Mouse (Mus musculus): ENCODE results near the gene Foxa1.

Gene Foxa1

DNA sequence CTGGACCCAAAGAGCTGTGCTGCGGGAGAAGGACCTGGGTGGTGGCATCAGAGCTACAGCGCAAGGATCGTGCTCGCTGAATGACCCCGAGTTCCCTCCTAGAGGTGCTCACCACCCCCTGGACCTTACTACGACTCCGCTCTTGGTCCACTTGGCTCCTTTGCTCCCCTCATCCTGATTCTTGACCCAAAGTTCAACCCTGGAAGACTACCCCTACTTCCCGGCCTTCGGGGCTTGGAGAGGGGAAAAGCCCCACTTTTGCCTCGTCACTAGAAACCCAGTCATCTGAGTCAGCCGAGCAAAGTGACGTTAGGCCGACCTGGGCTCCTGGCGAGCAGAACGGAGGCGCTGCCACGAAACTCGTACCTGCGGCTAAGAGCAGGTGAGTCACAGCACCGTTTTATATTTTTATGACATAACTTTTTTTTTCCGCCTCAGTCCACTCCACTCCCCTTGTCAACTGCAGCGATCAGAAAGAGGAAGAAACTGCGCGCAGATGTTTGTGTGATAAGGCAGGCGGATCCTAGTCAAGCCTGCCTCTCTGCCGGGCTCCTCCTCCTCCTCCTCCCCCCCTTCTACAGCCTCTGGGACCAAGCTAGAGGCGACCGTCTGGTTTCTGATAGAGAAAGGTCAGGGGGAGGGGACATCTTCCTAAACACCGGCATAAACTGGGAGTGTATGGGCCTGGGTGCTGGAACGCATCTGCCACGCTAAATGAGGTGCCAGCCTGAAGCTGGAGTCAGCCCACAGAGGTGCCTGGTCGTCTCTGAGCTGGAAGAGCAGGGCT lies at the start of gene Foxa1:
Gene Foxa1 (minus strand): TSS at position 502 of the 787 bp plus-strand sequence.
- DNase-seq: no peak

DNA sequence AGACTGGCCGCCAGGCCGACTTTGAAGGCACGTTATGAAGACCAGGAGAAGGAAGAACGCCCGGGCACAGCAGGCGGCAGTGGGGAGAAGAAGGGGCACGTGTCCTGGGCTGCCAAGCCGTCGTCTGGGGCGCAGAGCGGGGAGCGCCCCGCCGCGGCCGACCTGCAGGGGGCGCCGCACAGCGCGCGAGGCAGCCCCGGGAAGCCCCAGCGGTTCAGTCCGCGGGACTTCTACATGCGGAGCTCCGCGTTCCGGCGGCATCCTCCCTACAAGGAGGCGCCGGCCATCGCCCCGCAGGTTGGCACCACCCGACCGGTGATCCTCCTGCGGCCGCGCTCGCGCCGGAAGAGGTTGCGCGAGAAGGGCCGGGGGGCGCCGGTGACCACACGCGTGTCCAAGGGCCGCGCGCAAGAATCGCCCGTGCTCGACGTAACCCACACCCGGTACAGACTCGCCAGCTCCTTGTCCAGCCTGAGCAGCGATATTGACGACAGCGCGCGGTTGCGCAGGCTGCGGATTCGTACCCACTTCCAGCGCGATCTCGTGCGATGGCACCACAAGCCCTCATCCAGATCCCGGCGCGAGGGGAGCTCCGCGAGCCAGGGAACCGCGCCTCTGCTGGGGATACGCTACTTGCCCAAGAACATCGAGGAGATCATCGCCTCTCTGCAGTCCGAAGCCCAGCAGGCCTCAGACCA lies 29.4 kb upstream of the Foxa1 start:
- no peak for DNase-seq

DNA sequence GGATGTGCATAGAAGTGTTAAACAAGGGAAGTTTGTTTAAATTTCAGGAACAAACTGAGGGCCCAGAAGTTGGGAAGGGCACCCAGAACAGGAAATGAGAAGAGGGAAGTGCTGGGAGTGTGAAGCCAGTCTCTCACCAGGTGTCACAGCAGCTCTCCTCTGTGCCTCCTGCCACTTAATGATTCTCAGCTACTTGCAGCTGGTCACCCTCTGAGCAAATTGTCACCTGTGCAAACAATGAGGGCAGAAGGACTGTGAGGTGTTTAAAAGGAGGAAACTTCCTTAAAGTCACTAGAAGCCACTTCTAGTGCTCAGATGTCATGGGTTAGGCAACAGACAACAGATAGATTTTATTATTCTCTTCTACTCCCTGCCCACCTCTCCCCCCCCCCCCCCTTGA lies 25.7 kb upstream of the Foxa1 start:
- no peak for DNase-seq

DNA sequence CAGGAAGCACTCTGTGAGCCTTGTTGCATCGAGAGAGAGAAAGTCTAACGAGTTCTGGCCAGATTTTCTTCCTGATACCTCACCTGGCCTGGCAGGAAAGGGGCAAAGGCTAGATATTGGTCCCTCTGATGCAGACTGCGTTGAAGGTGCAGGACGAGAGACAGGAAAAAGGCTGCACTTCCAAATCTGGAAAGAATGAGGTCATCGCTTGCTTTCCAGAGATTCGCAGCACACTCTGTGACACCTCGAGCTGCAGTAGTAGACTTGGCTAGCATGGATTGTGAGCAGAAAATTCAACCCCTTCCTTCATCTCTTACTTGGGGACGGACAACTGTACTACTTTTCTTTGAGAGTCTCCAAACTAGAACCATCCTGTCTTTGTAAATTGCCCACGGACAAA lies 25.1 kb upstream of the Foxa1 start:
- DNase-seq: no peak

DNA sequence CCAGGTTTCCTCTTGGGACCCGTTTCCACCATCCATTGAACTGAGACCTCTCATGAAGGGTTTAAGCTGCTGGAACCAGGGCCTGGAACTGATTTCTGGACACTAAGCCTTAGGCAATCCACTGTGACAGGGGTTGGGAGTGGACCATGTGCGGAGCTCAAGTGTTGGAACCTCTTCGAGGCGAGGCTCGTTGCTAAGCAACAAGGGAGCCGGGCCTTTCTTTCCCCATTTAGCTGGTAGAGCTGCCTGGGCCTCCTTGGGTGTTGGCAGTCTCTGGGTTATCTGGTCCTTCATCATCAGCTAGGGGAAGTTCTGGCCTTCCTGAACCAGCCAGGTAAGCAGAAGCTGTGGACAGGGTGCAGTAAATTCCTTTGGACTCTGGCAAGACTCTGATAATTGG lies 17.2 kb upstream of the Foxa1 start, which contains the start of gene Ttc6:
Gene Ttc6 (plus strand): TSS at position 205 of the 400 bp plus-strand sequence.
- no peak for DNase-seq

DNA sequence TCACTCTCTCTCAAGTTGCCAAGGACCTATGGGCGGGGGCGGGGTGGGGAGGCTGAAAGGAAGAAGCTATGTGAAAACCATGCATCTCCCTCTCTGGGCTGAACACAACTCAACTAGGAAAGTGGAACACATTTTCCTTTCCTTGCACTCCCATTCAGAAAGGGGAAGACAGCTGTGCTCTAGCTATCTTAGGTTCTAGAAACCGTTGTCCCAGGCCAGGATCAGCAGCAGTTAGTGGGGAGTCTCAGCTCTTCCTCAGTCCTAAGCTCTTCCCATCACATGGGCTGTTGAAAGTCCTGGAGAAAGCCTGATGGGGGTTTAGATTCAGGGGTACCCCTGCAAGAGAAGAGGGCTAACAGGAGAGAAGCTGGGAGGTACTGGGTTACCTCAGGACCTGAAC lies 7.4 kb upstream of the Foxa1 start:
- no peak for DNase-seq

DNA sequence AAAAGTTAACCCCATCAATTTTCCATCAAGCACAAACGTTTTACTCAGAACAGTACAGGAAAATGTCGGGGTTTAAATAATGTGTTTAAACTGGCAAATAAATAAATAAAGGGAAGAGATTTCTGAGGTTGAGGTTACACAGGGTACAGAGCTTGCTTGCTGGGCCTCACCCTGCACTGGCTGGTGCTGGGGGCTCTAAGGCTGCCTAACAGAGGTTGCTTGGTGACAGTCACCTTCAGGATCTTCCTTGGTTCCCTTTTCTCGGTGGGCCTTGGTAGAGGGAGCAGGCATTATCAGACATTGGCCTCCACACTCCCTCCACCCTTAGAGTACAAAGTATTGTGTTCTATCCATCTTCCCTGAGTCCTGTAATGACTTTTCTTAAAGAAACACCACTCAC lies 5.6 kb upstream of the Foxa1 start:
- no peak for DNase-seq

DNA sequence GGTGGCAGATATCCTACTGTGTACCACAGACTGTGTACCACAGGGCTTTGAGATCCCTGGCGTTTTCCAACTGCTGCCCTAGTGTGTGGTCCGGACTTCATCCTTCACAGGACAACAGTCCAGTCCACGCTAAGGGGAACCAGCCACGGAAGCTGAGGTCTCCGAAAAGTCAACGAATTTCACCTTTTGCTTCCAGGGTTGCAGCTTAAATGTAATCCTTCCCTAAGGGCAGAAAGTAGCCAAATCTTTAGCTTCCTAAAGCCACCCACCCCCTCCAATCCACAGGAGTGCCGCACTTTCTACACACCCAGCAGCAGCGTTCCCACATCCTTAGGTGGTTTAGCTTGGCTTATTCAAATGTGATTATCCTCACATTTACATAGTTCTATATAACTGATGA lies 4.2 kb upstream of the Foxa1 start:
- DNase-seq: no peak

DNA sequence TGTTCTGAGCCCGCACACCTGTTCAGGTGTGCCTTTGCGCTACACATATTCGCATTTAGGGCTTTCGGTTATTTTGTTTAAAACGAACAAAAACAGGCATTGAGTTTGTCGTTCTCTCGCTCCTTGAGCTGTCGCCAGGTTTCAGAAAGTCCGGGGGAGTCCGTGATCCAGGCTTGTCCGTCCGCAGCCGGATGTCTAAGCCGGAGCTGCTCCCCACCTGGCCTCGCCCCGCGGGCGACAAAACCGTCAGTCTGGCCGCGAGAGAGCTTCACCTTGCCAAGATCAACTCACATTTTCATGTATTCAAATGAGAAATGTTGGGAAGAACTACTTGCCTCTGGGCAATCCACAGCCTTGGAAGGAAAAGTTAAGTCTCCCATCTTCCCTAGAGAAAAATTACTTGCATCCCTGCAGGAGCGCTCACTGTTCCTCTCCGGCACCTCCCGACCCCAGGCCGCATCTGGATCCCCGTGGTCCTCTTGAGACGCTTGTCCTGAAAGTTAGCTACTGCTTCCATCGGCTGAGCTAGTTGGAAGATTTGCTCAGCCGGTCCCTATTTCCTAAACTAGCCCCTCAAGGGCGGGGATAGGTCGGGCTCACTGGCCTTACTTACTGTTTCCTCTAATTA lies 3.6 kb upstream of the Foxa1 start:
- DNase-seq: no peak

DNA sequence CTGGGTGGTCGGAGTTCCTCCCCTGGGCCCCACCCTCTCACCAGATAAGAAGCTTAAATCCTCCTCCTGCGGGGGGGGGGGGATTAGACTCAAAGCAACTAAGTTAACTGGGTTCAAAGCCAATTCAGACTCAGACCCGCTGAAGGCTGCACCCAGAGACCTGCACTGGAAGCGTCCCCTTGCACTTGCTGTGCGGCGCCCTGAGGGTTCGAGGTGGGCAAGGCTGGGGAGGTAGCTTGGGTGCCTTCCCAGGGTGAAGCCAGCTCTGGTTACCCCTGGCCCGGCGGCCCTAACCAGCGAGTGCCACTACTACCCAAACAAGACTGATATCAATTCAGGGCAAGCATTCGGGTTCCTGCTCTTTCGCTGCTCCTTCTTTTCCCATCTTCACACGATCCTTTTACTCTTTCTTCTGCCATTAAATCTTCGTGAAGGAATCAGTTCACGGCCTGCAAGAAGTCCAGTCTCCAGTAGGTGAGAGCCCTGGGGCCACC lies 3.0 kb upstream of the Foxa1 start:
- no peak for DNase-seq

DNA sequence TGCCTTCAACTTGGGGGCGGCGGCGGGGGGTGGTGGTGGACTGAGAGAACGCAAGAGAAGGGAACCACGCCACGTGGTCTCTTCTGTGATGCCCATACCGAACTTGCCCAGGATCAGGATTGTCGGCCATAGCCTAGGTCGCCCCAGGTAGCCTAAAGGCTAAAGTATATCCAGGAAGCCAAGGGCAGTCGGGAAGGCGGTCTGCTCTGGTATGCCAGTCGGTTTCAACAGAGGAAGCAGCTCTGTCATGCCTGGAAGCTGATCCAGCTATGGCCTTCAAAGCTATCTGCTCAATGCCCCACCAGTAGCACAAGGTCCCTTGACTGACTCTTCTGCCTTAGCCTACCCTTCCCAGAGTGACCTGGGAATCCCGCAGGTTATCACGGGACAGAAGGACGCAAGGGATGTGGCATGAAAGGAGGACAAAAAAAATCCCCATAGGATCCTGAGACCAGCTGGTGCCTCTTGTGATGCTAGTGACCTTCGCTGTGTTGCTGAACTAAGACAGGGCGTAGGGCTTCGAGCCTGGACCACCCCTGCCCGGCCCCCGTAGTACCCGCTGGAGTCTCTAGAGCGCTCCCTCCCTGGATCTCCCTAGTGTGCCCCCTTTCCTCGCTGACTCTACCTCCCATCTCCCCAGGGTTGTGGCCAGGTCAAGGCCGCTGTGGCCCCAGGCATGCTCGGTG lies 2.4 kb upstream of the Foxa1 start:
- DNase-seq: no peak

DNA sequence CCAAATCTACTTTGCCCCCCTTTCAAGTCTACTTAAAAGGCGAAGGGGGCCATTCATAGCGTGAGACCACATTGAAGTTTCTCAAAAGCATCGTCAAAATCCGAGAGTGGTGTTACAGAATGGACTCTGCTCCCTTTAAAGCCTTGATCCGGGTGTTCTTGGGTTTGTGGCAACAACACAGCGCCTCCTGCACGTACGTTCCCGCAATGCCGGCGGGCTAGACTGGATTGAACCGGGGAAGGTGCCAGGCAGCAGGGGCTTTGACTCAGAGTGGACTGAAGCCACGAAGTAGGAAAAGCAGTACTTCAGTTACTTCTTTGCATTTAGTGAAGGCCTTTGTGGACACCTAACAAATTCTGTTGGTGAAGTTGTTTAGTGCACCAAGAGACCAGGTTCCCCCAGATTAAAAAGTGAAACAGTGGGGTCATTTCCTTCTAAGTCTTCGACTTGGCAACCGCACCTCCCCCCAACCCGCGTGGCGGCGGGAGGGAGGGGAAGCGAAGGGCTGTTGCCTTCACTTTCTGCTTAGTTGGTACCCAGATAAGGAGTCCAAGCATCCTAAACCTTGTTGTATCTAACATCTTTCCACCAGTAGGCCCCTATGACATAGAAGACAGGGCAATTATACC lies 1.8 kb upstream of the Foxa1 start:
- no peak for DNase-seq

DNA sequence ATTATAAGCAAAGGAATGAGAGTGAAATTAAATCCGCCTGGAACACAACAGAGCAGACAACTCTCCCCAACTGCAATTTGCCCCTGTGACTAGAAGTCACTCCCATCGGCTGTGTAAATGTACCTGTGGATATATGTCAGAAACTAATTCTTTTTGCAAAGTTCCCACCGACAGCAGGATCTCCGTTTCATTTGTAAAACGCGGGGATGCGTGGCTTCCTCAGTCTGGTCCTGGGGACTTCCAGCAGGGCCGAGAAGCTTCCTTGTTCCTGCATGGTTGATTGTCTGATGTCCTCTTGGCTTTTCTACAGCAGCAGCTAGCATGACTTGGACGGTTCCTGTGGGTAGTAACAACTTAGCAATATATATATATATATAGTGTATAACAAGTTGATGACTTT lies 1.2 kb upstream of the Foxa1 start:
- DNase-seq: no peak

DNA sequence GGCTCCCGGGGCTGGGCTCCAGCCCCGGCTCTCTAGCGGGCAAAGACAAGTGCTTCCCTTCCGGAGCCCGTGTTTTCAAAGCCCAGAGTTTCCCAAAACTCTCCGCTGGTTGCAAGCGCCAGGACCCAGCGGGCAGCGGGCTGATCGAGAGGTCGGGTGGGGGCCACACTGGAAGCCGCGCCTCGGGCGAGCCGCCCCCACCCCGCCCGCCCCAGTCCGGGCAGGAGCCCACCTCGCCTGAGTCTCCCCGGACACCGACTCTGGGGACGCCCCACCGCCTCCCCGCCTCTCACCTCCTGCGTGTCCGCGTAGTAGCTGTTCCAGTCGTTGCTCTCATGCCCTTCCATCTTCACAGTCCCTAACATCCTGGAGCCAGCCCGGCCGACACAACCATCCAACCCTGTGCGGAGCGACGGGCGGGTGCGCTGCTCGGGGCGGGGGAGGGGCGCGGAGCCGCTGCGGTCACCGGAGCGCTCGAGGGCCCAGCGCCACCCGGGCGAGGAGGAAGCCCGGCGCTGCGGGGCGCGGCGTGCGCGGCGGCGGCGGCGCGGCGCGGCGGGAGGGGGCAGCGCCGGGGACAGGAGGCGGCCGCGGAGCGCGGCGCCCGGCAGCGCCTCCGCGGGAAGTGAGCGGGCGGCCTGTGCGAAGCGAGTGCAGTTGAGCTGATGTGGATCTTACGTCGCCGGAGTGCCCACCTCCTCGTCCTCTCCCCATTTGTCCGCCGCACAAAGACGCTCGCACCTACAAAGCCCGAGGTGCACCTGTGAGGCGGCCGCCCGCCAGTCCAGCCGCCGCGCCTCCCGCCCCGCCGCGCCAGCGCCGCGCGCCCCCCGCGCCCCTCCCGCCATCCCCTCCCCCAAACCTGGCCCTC lies 1.1 kb downstream of the Foxa1 start:
- DNase-seq: no peak

DNA sequence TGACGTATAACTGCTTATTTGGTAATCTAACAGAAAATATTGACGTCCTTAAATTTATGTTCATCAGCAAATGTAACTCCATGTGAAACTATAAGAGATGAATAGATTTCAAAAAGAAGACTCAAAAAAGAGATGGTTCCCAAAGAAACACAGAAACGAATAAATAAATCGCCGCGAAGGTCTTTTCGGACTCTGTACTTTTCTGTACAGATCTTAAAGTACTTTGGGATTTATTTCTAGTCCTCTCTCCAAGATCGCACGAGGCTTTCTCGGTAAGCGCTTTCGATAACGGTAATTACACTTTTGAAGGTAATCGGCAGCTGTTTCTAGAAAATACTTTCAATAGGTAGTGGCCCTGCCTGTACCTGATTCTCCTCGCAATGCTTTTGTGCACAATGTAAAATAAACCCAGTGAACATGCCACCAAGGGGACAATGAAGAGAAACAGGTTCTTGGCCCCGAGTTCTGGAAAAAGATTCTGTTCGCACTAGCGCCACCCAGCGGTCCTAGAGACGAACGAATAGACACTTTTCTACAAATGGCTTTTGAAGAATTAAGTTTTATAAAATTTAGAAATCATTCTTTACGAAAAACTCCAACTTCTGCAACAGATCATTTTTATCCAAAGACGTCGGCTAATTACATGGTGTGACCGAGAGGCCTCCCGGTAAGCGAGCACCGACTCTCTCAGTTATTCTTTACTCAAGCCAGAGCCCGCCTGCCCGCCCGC lies 1.9 kb downstream of the Foxa1 start:
- DNase-seq: no peak

DNA sequence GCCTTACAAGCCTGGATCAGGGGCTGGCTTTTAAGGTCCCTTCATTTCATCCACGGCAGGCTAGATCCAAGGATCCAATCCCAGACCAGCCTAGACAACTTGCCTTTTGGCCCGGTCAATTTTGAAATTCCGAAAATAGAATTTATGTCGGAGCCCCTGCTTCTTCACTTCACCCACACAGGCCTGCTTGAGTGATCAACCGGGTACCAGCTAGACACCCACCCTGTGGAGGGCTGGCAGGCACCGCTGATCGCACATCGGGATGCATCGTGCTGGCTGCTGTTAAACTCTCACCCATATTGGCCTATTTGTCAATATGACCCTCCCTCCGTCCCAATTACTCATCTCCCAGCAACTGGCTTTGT lies 3.1 kb downstream of the Foxa1 start:
- no peak for DNase-seq

DNA sequence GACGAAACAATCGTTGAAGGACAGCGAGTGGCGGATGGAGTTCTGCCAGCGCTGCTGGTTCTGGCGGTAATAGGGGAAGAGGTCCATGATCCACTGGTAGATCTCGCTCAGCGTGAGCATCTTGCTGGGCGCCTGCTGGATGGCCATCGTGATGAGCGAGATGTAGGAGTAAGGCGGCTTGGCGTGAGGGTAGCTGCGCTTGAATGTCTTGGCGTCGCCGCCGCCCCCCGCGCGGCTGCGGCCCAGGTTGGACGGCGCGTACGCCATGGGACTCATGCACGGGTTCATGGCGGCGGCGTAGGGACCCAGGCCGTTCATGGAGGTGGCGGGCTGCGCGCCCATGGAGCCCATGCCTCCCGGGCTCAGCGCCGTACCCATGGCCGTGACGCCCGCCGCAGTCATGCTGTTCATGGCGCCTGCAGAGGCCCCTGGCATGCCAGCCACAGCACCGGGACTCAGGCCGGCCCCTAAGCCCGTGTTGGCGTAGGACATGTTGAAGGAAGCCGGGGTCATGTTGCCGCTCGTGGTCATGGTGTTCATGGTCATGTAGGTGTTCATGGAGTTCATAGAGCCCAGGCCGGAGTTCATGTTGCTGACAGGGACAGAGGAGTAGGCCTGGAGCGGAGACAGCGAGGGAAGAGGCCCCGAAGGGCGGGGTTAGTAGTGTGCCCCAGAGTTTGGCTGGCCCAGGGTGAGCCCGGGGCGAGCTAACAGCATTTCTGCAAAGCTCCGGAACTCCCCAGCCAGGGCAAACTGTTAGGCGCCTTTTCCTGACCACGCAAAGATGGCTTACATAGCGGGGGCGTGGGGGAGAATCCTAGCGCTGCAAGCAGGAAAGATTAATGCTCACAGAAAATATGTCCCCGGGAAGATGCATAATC lies 3.7 kb downstream of the Foxa1 start:
- DNase-seq: no peak

DNA sequence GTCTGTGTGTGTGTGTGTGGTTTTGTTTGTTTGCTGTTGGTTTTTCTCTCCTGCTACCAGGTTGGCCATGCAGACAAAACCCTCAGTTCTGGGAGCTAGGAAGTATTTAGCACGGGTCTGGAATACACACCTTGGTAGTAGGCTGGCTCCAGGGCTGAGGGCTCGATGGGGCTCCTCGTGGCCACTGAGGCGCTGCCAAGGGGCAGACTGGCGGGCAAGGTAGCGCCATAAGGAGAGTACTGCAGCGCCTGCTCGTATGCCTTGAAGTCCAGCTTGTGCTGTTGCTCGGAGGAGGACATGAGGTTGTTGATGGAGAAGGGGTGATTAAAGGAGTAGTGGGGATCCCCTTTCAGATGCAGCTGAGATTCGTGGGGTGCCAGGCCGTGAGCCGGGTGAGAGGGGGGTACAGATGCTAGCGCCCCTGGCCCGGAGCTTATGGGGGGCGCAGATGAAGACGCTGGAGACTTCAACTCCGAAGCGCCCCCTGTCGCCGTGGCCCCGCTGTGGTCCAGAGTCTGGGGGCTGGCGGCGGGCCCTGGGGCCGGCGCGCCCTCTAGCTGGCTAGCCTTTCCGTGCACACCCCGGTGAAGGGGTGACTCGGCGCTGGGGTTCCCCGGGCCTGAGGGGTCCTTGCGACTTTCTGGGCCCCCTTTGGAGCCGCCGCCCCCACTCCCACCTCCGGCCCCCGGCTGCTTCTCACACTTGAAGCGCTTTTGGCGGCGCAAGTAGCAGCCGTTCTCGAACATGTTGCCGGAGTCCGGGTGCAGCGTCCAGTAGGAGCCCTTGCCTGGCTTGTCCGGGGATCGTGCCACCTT lies 4.6 kb downstream of the Foxa1 start:
- DNase-seq: no peak

DNA sequence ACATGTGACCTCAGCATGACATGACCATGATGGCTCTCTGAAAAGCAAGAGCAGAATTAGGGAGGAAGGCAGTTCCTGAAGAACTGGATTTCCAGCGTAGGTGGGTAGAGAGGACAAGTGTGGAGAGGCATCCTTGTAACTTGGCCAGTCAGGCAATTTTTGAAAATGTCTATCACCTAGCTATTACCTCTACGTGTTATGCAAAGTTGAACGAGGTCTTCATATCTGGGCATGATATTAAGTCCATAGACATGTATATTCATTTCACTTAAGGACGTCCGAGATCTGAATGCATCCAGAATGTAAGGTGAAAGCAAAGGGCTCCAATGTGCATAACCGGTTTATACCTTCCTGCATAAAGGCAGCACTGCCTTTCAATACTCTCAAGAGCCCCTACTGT lies 5.6 kb downstream of the Foxa1 start:
- no peak for DNase-seq

Measured in cerebellum, adult 8-10 months (tissue).